Mouse (Mus musculus) heart, adult 2 months (tissue): Measurements from ENCODE around the gene Slc22a15.

Source experiments
- CTCF ChIP-seq: fragments of 200-600 bp; IDR thresholded peaks from 2 replicates; pipeline ENCODE4 v1.8.1; 2022; ENCODE audit warnings: antibody characterized with exemption, mild to moderate bottlenecking, moderate library complexity
- EP300 ChIP-seq: fragments of 200-500 bp; IDR thresholded peaks from 2 replicates; pipeline ENCODE4 v1.6.1; 2011; ENCODE audit warnings: low read depth, low read length, control low read depth; ENCODE audit not compliant: insufficient read depth
- POLR2A ChIP-seq: fragments of 200-500 bp; IDR thresholded peaks from 2 replicates; pipeline ENCODE4 v1.6.1; 2011; ENCODE audit warnings: mild to moderate bottlenecking, low read depth, low read length, control low read depth; ENCODE audit not compliant: insufficient read depth

DNA sequence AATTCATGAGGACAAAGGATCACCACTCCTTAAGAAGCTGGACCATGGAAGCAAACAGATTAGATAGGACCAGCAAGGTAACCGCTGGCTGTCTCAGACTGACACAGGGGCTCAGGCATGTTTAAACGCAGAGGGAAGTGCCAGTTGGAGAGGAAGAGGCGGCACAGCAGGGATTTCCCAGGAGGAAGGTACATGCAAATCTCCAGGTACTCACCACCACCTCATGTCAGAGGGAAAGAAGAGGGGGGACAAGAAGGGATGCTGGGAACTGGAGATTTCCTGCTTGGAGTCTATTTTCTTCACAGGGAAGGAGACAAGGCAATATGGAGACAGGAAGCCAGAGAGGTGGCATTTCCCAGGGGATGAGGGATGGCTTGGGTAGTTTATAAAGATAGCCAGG lies 95.7 kb downstream of the Slc22a15 start:
- no peak for TF ChIP-seq CTCF
- TF ChIP-seq POLR2A = no peak
- no peak for TF ChIP-seq EP300
